Mouse (Mus musculus) heart, postnatal 0 days (tissue): Measurements from ENCODE around the gene Proser1.

Experiments used
- CTCF ChIP-seq: IDR thresholded peaks from 2 replicates; pipeline ENCODE4 v1.5.1; 2016; ENCODE audit warnings: antibody characterized with exemption, control low read depth, low read depth
- EP300 ChIP-seq: IDR thresholded peaks from 2 replicates; pipeline ENCODE4 v1.6.1; 2016; ENCODE audit warnings: antibody characterized with exemption, low read depth

- TF ChIP-seq CTCF (no peak), EP300 (no peak)
Measured at GRCm38 (mm10) chr3:53472061-53472460, 8.6 kb downstream of the Proser1 start.
